Mouse (Mus musculus) mesoderm, embryonic 11.5 days (tissue): ENCODE results near the gene Ano6.

Experiments
- DNase-seq: peaks from one replicate; pipeline ENCODE4 v3.0.0-alpha.2; 2012; ENCODE audit warnings: low read depth, low spot score

Gene Ano6

DNA sequence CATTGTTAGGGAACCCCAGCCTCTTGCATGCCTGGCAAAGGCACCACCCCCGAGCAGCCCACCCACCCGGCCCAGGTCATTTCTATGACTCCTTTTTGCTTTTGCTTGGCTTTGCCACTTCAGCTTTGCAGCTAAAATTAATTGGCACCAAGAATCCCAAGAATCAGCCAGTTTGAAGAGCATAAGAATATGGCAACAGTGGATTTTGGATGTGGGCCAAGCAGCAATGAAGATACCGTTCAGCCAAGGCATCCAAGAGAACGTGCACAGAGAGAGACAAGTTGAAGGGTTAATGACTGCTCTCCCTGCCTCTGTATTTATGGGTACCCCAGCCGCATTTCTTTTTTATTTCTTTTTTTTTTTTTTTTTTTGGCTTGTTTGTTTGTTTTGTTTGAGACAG lies 5.4 kb downstream of the Ano6 start:
- no peak for DNase-seq

DNA sequence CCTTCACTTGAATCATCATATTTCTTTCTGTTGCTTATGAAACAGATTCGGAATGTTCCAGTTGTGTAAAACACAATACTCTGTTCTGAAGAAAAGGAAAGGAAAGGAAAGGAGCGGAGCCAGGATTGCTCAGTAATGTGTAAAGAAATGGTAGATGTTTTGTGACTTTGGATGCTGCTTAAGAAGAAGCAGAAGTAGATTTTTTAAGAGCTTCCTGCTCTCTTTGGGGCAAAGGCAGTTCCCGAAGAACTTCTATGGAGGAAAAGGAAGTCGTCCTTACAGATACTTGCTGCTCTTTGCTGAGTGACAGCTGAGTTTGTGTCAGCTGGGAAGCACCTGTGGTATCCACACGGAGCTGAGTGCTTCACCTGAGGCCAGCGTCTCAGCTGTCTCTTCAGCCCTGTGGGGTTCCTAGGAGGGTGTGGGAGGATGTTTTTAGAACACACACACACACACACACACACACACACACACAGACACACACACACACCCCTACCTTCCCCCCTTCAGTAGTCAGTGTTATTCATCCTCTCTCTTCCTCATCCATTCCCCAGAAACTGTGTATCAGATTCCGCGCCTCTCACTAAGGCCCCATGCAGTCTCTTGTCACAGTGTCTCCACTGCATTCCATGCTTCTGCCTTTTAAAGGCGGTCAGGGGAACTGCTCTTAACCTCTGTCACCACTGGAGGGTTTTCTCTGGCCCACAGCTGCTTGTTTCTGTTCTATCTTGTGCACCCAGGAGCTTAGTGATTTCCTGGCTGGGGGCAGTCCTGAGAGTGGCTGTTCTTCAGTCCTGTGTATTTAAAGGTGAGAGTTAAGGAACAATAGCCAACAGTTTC lies 6.7 kb downstream of the Ano6 start:
- DNase-seq = no peak

DNA sequence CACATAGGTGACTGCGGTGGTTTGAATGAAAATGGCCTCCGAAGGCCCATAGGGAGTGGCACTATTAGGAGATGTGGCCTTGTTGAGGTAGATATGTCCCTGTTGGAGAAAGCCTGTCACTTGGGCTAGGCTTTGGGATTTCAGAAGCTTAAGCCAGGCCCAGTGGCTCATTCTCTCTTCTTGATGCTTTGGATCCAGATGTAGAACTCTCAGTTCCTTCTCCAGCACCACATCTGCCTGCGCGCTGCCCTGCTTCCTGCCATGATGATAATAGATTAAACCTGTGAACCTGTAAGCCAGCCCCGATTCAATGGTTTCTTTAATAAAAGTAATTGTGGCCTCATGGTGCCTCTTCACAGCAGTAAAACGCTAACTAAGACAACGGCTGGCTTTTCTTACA lies 7.6 kb downstream of the Ano6 start:
- no peak for DNase-seq

DNA sequence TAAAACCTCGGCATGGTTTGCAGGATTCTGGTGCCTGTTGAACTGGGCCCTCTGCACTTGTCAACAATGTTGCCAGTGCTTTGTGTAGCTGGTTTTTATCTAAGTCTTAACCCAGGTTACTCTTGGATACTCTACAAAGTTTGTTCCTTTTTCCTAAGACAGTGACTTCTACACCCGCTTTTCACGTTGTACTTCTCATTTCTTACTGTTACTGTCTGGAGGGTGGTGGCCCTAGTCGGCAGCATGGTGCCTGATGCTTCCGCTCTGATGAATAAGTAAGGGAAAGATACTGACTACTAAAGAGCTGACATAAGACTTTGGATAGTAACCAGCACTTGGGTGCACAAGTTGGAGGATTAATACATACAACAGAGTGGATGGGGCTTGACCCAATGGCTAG lies 9.0 kb downstream of the Ano6 start:
- no peak for DNase-seq

DNA sequence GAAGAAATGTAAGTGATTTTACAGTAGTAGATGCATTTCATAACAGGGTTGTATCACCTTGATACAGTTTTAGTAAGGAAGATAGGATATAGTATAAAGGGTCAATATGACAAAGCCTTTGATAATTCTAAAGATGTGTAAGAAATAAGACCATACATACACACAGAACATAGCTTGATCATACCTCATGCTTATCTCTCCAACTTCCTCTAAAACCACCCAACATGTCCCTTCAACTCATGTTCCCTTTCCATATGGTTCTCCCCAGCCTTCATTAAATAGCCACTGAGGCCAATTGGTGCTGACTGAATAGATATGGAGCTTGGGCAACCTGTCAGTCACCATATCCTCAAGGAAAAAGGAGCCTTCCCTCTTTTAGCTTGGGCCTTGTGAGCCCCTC lies 9.4 kb downstream of the Ano6 start:
- DNase-seq = no peak

DNA sequence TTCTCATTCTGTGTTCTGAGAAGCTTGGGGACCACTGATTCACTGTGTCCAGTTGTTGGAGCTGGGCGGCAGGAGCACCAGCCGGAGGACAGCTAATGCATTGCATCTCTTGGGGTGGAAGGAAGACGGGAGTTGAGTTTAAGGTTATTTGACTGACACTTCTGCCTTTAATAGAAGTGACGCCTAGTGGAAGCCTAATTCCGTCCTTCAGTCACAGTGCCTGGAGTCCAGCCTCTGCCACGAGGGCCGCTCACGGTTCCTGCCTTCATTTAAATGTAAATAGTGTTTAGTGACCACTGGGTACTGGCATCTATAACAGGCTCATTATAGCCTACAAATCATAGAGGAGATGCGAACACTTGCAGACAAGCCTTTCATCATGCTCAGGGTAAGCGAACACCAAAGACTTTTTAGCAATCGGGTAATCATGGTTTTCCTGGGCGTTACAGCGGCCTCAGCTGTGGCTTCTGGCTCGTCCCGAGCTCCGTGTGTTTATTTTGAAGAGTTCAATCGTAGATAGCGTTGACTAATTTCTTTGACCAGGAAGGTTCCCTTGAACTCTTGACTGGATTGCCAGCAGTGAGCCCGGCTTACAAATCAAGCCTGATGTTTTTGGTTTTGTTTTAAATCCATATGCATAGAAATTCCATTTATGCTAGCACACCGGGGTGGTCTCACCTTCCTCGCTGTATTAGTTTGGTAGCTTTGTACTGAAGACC lies 10.8 kb downstream of the Ano6 start:
- DNase-seq = no peak

DNA sequence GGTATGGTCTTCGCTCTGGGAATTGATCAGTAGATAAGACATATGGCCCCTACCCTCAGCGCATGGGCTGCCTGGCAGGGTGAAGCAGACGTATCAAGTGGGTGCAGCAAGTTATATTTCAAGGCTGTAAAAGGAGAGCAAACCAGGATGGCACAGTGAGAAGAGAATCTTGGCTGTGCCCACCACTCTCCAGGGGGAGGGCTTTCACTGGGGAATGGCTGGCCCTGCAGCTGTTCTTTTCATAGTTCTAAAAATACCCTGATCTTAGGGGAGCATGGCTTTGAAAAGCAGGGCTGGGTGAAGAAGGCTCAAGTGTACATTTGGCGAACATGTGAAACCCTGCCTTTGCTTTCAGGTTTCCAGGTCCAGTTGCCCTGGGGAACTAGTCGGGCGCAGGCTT lies 11.5 kb downstream of the Ano6 start:
- no peak for DNase-seq

DNA sequence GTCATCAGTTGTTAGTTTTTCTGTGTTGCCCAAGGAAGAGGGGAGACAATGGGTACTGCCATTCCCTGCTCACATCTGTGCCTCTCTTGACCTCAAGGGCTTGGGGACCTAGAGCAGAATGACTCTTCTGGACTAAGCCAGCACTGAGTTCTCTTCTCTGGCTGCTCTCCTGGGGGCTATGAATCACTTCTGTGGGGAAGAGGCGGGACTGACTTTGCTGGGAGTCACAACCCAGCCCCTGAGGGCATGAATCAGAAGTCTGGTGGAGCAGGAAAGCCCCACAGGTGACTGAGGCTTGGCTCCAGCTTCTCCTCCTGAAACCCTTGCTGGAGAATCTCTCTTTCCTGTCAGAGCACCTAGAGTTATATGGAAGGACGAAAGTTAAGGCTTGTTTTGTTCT lies 12.1 kb downstream of the Ano6 start:
- DNase-seq = peak; percentile 25

DNA sequence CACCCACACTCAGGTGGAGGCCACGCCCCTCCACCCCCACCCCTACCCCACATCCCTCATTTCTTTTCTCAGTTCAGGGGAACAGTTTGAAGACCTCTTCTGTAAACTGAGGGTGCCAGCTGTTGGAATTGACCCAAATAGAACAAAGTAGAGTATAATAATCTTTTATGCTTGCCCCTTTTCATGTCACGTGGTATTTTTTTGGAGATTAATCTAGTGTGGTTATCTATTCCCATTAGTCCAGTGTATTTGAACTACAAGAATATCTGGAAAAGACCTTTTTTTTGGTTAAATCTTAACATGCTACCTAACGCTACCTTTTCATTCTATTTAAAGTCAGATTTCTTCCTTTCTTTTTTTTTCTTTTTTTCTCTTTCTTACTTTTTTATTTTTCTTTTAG lies 12.8 kb downstream of the Ano6 start:
- DNase-seq = no peak

DNA sequence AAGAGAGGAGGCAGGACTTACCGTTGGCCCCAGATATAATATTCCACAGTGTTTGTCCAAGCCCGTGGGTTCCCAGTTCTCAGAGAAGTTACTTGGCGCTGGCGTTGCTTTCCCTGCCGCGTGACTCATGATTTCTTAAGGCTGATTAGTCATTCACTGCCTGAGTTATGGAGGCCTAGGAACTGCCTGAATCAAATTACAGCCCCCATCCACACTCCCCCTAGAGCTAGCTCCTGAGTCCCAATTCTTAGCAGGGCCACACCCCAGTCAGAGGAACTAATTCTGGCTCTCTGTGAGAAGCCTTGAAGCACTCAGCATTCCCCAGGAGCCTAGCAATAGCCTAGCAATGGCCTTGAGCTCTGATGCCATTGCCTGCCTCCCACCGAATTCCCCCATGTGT lies 13.6 kb downstream of the Ano6 start:
- no peak for DNase-seq

DNA sequence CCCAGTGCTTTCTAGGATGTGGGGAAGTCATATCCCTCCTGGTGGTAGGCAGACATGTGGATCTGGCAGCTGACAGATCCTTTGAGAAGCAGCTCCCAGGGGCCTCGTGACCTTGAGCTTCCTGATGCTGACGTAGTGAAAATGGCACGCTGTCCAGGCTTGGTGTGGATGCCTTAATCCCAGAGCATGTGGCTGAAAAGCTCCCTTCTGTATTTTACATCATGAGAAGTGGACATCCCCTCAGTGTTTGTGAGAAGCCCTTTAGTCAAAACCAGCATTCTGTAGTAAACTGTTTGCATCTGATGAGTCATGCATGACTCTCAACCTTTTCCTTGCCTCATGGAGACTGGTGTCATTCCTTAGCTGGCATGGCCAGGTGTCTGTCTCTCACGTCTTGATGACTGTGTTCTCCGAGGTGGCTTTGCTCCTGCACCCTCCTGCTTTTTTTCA lies 14.4 kb downstream of the Ano6 start:
- peak; percentile 61 for DNase-seq

DNA sequence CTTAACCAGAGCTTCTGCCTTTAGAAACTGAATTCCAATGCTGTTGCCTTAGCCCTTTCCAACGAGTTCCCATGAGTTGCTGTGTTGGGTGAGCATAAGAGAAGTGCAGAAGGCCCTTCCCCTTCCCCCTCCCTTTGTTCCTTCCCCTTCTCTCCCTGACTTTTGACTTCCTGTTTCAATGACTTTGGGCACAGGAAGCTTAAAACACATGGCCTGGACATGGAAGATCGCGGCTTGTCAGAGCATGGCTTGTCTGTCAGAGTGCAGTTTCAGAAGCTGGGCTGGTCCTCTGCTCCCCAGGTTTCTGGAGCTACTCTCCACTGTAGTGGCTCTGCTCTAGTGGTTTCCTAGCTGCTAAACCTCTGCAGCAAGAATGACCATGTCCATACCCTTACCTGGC lies 17.3 kb downstream of the Ano6 start:
- DNase-seq = no peak

DNA sequence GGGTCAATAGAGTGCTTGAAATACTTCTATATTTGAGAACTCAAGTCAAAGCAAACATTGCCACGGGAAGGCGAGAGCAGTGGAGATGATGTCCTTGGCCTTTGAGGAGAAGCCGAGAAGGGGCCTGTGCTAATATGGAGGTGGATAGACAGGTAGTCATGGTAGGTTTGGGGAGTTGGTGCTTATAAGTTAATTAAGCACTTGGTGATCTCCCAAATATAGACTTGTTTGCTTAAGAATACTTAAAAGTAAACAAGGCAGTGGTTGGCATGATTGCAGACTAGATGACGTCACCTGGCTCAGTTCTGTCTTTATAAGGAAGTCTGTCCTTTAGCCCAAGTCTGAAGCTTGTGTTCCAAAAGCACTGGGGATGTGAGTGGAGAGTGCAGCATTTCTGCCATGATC lies 19.7 kb downstream of the Ano6 start:
- DNase-seq = no peak

DNA sequence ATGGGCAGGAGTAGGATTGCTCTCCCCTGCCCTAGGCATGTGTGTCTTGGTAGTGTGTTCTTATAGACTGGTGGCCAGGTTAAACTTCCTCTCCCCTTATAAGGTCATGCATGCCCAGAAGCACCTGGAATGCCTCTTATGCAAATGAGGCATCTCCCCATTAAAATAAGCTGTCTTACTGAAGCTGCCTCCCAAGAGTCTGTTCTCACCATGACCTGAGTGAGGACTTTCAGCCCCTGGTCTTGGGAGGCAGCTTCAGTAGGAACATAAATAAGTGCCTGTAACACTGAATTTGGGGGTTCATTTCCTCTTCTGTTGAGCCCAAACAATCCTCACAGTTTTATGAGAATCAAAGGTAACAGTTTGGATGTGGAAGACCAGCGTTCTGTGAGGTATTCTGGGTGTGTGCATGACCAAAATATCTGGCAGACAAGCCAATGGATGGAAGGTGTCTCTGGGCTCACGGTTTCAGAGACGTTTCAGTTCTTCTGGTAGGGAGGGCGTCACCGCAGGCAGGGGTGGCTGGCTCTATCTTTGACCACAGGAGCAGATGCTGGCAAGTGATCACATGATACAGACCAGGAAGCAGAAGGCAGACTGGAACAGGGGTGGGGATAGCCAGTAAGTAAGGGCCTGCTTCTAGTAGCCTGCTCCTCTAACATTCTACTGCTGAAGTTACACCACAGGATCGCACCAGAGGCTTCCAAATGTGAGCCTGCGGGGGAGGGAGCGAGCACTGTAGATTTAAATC lies 22.4 kb downstream of the Ano6 start:
- DNase-seq = no peak

DNA sequence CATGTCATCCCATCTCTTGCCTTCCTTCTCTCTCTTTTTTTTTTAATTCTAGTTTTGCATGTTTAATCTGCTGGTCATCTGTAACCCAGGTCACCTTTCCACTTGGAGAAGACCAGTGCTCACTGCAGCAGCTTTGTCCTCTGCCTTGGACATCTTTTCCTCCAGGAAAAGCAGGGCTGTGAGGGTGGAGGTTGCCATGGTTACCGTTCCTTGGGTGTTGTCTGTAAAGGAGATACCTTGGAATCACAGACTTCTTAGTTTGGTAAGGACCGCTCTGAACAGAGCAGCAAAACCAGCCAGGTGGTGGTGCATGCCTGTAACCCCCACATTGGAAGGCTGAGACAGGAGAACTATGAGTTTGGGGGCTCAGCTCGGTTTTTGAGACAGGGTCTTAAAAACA lies 26.9 kb downstream of the Ano6 start:
- DNase-seq = no peak

DNA sequence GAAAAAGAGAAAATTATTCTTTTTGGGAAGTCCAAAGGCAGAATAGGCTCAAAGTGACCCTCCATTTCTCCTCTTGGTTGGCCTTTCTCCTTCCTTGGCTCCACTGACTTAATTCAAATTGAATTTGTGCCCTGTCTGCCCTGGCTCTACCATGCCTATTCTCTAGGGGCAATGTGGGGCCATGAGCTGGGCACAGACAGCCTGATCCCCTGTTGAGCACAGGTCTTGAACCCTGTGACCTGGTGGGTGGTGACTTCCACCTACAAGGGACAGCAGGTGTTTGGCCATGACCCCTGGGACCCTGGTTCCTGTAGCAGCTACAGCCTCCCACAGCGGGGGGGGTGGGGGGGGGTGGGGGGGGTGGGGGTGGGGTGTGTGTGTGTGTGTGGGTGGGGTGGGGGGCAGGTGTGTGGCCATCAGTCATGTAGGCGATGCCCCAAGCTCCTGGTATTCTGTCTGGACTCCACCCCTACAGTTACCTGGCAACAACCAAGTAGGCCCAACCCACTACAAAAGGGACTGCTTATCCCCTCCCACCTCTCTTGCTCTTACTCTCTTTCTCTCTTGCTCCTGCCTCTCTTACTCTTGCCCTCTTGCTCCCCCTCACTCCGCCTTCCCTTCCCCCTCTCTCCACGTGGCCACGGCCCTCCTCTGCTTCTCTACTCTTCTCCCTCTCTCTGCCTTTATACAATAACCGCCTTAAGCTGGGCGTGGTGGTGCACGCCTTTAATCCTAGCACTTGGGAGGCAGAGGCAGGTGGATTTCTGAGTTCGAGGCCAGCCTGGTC lies 28.8 kb downstream of the Ano6 start:
- no peak for DNase-seq

DNA sequence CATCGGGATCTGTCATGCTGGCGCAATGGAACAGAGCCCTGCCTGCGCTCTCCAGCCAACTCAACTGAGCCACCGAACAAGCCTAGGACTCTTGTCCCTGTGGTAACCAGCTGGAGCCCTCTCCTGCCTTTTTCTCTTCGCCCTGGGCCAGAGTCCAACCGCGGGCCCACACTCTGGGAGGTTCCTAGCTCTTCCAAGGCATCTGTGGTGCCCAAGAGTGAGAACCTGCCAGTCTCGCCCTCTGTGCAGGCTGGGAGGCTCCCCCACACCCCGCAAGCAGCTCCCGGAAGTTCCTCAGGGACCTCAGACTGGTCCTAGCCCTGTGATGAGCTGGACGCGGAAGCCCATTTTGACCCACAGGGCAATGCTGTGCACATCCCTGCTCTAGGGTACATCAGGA lies 29.5 kb downstream of the Ano6 start:
- no peak for DNase-seq

DNA sequence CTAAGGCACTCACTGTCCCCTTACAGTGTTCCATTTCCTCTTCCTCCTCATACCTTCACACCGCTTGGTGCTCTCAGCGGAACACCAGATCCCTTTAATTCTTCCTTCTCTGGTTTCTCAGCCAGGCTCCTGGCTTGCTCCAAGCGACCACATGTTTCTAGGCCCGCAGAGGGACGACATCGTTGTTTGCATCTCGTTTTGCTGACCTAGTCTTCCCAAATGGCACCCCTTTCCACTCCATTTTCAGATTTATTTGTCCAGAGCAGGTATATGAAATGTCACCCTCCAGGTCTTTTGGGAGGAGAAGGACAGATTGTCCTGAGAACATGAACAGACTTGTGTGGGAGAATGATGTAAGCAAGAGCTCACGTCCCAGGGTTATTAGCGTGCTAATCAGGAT lies 30.0 kb downstream of the Ano6 start:
- DNase-seq = no peak

DNA sequence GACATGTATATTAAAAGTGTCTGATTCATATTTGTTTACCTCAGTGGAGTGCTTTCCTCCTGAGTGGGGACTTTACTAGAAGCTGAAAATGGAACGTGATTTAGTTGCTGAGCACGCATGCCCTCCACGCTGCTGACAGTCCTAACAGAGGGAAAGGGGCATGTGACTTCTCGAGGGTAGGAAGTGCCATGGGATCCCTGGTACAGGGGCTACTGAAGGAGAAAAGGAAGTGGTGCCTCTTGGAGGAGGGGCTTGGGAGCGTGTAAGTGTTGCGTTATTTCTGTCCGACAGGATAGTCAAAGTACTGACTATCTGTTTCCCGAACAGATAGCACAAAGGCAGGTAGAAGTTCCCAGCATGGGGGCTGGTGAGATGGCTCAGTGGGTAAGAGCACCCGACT lies 31.5 kb downstream of the Ano6 start:
- DNase-seq = no peak

DNA sequence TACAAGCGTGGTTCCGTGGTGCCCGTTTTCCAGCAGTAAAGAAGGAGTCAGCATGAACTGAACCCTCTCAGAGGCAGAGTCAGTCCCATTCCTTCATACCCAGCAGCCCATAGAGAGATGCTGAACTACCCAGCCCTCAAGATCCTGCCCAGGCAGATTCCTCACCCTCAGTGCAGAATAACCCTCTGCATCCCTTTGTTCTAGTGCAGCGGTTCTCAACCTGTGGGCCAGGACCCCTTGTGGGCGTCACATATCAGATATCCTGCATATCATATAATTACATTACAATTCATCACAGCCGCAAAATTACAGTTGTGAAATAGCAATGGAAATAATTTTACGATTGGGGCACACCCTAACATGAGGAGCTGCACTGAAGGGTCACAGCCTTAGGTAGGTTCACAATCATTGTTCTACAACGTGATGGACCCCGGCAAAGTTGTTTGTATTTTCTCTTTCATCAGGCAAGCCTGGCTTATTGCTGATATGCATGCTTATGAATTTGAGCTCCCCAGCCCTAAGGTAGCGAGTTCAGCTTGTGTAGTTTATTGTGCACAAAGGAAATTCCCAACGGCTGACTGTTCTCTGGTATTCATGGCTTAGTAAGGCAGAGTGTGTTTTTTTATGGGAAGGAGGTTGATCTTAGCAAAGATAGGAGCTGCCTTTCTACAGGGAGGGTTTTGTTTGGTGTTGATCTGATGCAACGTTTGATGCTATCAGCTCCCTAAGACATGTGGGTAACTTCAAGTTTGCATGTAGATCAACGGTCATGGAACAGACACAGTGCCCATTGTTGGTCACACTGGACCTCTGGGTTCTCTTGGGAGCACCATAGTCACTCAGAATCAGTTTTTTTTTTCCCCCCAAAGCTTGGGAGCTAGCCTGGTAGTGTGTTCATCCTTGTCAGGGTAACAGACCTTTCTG lies 33.0 kb downstream of the Ano6 start:
- no peak for DNase-seq

DNA sequence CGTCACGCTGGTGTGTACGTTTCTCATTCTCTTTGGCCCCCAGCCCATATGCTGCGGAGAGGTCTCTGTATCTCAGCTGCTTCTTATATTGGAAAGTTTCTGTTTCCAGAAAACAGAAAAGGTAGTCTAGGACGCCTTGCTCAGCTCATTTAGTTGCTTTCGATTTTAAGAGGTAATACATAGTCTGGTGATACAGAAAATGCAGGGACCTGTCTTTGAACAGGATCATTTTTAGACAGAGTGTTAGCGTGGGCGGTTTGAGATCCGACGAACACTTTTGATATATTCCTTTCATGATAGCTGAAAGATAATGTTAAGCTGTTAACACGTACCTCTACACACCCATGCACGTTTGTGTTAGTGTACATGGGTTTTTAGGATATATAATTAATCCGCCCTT lies 35.9 kb downstream of the Ano6 start:
- DNase-seq = no peak
